Mouse (Mus musculus) liver, adult 2 months (tissue): ENCODE data around the gene Lst1. TPM values are rescaled to one million over a fixed set of nuclear protein-coding genes. Genes with fewer than 3 reads are reported as not detected.

Experiments
- DNase-seq: peaks from one replicate; pipeline ENCODE4 v3.0.0-alpha.2; 2011; ENCODE audit warnings: low read depth, low spot score; ENCODE audit errors: extremely low read depth
- H3K27ac ChIP-seq: fragments of 200-500 bp; replicated peaks from 2 replicates; pipeline ENCODE4 v1.5.1; 2012; ENCODE audit warnings: low read depth, mild to moderate bottlenecking, control low read depth, inconsistent platforms, low read length; ENCODE audit not compliant: insufficient read depth
- H3K27me3 ChIP-seq: fragments of 200-500 bp; 2 replicates; pipeline ENCODE4 v1.6.1; 2012; ENCODE audit warnings: mild to moderate bottlenecking, moderate library complexity, low read length, inconsistent platforms; ENCODE audit not compliant: control insufficient read depth, insufficient read depth
- H3K36me3 ChIP-seq: fragments of 200-500 bp; 2 replicates; pipeline ENCODE4 v1.6.1; 2012; ENCODE audit warnings: low read length, inconsistent platforms; ENCODE audit not compliant: control insufficient read depth, insufficient read depth
- H3K4me1 ChIP-seq: fragments of 200-500 bp; 2 replicates; pipeline ENCODE4 v1.6.1; 2011; ENCODE audit warnings: low read length; ENCODE audit not compliant: control insufficient read depth, insufficient read depth
- H3K4me3 ChIP-seq: fragments of 200-500 bp; 2 replicates; pipeline ENCODE4 v1.5.1; 2011; ENCODE audit warnings: low read depth, mild to moderate bottlenecking, control low read depth, low read length, moderate library complexity; ENCODE audit not compliant: insufficient read depth
- H3K79me2 ChIP-seq: fragments of 200-500 bp; 2 replicates; pipeline ENCODE4 v1.6.1; 2012; ENCODE audit warnings: inconsistent platforms, mild to moderate bottlenecking, low read length, moderate library complexity; ENCODE audit not compliant: control insufficient read depth, insufficient read depth
- H3K9ac ChIP-seq: fragments of 200-500 bp; 2 replicates; pipeline ENCODE4 v1.6.1; 2012; ENCODE audit warnings: low read depth, mild to moderate bottlenecking, control low read depth, inconsistent platforms, low read length
- CTCF ChIP-seq: fragments of 200-500 bp; IDR thresholded peaks from 2 replicates; pipeline ENCODE4 v1.5.1; 2011; ENCODE audit warnings: low read depth, low read length, control low read depth
- POLR2A ChIP-seq: fragments of 200-500 bp; IDR thresholded peaks from 2 replicates; pipeline ENCODE4 v1.6.1; 2011; ENCODE audit warnings: low read length, control low read depth; ENCODE audit not compliant: insufficient read depth; ENCODE audit errors: extremely low read depth
- WGBS: fragments of 180-500 bp; shearing (Covaris S2); methylation state at CpG from one replicate; pipeline ENCODE4 v1.1.7; 2018; 5-methylcytosine and 5-hydroxymethylcytosine counted together
- polyA plus RNA-seq: library from polyadenylated mRNA; depleted of rRNA; stranded (reverse); fragments of >200 nt; gene quantifications from 2 replicates; pipeline ENCODE4 v1.2.3, GENCODE M21; 2012
- total RNA-seq: library from RNA; depleted of rRNA; stranded (reverse); fragments of >200 nt; gene quantifications from 2 replicates; pipeline ENCODE4 v1.2.3, GENCODE M21; 2014

The Lst1 gene
- total and polyA plus RNA-seq, 2 experiments: 10.2 to 11.8 TPM

GRCm38 (mm10) chr17:35204494-35205379 is 16.5 kb upstream of the Lst1 start, which contains the start of gene Lta:
Gene Lta, minus strand, starts transcription at chr17:35205351.
- no peaks in the 10 kb centered on the region for H3K79me2 ChIP-seq
- H3K9ac ChIP-seq: no peak within 1 kb of the TSS
- no peaks in the 10 kb centered on the region for H3K4me1 ChIP-seq
- no peaks in the 10 kb centered on the region for H3K27me3 ChIP-seq
- no peak within 1 kb of the TSS for H3K27ac ChIP-seq
- H3K36me3 ChIP-seq: no peaks in the 10 kb centered on the region
- TF ChIP-seq POLR2A: no peak
- no peak for TF ChIP-seq CTCF
- H3K4me3 ChIP-seq: no peak within 1 kb of the TSS
- DNase-seq: no peak
- WGBS: 67% methylated on average over 20 of the region's 20 CpGs

GRCm38 (mm10) chr17:35202442-35202841 is 14.2 kb upstream of the Lst1 start:
- Histone ChIP-seq H3K4me3 (no peak overlapping the region), H3K27ac (no peak overlapping the region), H3K36me3 (no peaks in the 10 kb centered on the region), H3K9ac (no peak overlapping the region), H3K79me2 (no peaks in the 10 kb centered on the region), H3K4me1 (no peaks in the 10 kb centered on the region), H3K27me3 (no peaks in the 10 kb centered on the region)
- WGBS: 73% methylated on average over 4 of the region's 4 CpGs
- DNase-seq: no peak
- no peak for TF ChIP-seq CTCF
- no peak for TF ChIP-seq POLR2A

- Histone ChIP-seq H3K36me3 (no peaks in the 10 kb centered on the region), H3K4me3 (peak within 1 kb of the TSS; percentile 24), H3K4me1 (no peaks in the 10 kb centered on the region), H3K27ac (0 out of 2 replicates have a peak within 1 kb of the TSS, but pooled peaks have one; percentile 34), H3K27me3 (no peaks in the 10 kb centered on the region), H3K79me2 (no peaks in the 10 kb centered on the region), H3K9ac (no peak within 1 kb of the TSS; the same call in 1 of the 2 replicates)
- no peak for TF ChIP-seq CTCF
- TF ChIP-seq POLR2A: 0 out of 2 replicates have a peak, but pooled peaks have one; percentile 22
- DNase-seq: no peak
- 38% methylated on average over 13 of the region's 13 CpGs for WGBS
Measured at GRCm38 (mm10) chr17:35201787-35202186, 13.5 kb upstream of the Lst1 start, which contains the start of gene Tnf. Gene Tnf, minus strand, starts transcription at chr17:35202007.

DNA sequence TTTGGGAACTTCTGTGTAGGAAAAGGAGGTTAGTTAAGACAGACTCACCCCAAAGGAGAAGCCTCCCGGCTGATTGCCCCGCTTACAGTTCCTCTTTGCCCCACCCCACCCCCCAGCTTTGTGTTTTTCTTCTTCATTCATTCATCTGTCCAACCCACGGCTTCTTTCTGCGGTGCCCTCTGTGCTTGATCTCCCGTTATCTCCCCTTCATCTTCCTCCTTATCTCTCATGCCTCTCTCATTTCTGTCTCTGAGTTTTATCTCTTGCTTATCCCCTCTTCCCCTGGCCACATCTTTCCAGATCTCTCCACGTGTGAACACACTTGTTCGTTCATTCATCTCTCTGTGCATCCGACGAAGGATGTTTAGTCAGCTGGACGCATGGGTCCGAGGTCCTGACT is 12.9 kb upstream of the Lst1 start:
- H3K27me3 ChIP-seq: no peaks in the 10 kb centered on the region; the same call in 1 of the 2 replicates
- no peak overlapping the region for H3K9ac ChIP-seq
- no peak for TF ChIP-seq POLR2A
- no peaks in the 10 kb centered on the region for H3K4me1 ChIP-seq
- H3K4me3 ChIP-seq: peak overlapping the region; percentile 24
- H3K79me2 ChIP-seq: no peaks in the 10 kb centered on the region
- DNase-seq: no peak
- no peaks in the 10 kb centered on the region for H3K36me3 ChIP-seq
- H3K27ac ChIP-seq: no peak overlapping the region
- WGBS: 50% methylated on average over 11 of the region's 11 CpGs

DNA sequence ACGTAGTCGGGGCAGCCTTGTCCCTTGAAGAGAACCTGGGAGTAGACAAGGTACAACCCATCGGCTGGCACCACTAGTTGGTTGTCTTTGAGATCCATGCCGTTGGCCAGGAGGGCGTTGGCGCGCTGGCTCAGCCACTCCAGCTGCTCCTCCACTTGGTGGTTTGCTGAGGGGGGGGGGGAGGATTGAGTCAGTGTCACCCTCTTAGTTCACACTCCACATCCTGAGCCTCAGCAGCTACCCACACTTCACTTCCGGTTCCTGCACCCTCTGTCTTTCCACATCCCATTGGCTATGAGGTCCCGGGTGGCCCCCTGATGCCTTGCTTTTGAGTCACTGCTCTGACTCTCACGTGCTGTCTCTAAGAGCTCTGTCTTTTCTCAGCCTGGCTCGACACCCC is 12.2 kb upstream of the Lst1 start:
- no peak overlapping the region for H3K9ac ChIP-seq
- no peaks in the 10 kb centered on the region for H3K79me2 ChIP-seq
- DNase-seq: no peak
- H3K27me3 ChIP-seq: peaks cover 4% of the 10 kb centered on the region; the same call in 1 of the 2 replicates
- H3K36me3 ChIP-seq: no peaks in the 10 kb centered on the region
- no peak overlapping the region for H3K4me3 ChIP-seq
- H3K4me1 ChIP-seq: peaks cover 3% of the 10 kb centered on the region; the same call in 1 of the 2 replicates
- 0 out of 2 replicates have a peak overlapping the region, but pooled peaks have one; percentile 12 for H3K27ac ChIP-seq
- 74% methylated on average over 11 of the region's 11 CpGs for WGBS
- TF ChIP-seq CTCF: no peak
- no peak for TF ChIP-seq POLR2A
